Mouse (Mus musculus) thymus, adult 2 months (tissue): ENCODE measurements around the gene Arcn1.

ENCODE experiments used
- CTCF ChIP-seq: fragments of 200-500 bp; IDR thresholded peaks from 2 replicates; pipeline ENCODE4 v1.5.1; 2012; ENCODE audit warnings: mild to moderate bottlenecking, control low read depth, low read length, moderate library complexity, borderline replicate concordance; ENCODE audit not compliant: control insufficient read depth, poor library complexity, insufficient read depth; ENCODE audit errors: extremely low read depth
- POLR2A ChIP-seq: fragments of 200-500 bp; IDR thresholded peaks from 2 replicates; pipeline ENCODE4 v1.6.1; 2012; ENCODE audit warnings: mild to moderate bottlenecking, low read length, control low read depth, moderate library complexity; ENCODE audit not compliant: control insufficient read depth, poor library complexity, insufficient read depth; ENCODE audit errors: extremely low read depth

GRCm38 (mm10) chr9:44734524-44735494 lies 32.8 kb downstream of the Arcn1 start, which contains the start of gene Phldb1:
- TF ChIP-seq POLR2A = no peak
- peak; percentile 80 for TF ChIP-seq CTCF
